Mouse (Mus musculus) thymus, adult 2 months (tissue): ENCODE measurements around the gene Pa2g4.

ENCODE experiments used
- CTCF ChIP-seq: fragments of 200-500 bp; IDR thresholded peaks from 2 replicates; pipeline ENCODE4 v1.5.1; 2012; ENCODE audit warnings: mild to moderate bottlenecking, control low read depth, low read length, moderate library complexity, borderline replicate concordance; ENCODE audit not compliant: control insufficient read depth, poor library complexity, insufficient read depth; ENCODE audit errors: extremely low read depth
- POLR2A ChIP-seq: fragments of 200-500 bp; IDR thresholded peaks from 2 replicates; pipeline ENCODE4 v1.6.1; 2012; ENCODE audit warnings: mild to moderate bottlenecking, low read length, control low read depth, moderate library complexity; ENCODE audit not compliant: control insufficient read depth, poor library complexity, insufficient read depth; ENCODE audit errors: extremely low read depth

DNA sequence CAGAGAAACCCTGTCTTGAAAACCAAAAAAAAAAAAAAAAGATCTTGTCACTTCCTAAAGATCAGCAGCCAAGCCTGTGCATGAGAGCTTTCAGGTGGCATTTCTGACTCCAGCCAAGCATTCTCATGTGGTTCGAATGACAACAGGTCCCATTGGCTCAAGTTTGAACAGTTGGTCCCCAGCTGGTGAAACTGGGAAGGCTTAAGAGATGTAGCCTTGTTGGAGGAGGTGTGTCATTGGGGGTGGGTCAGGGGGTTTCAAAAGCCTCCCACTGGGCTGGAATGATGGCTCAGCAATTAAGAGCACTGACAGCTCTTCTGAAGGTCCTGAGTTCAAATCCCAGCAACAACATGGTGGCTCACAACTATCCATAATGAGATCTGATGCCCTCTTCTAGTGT, 35.7 kb upstream of the Pa2g4 start:
- TF ChIP-seq CTCF, result no peak
- no peak for TF ChIP-seq POLR2A
